Mouse (Mus musculus) inflammation-experienced regulatory T-cells, adult 6 months (primary cell): ENCODE measurements around the gene Cyb561a3. TPM values are rescaled to one million over a fixed set of nuclear protein-coding genes. Genes with fewer than 3 reads are reported as not detected.
A peak's percentile ranks its signal among the peaks of the same experiment; 100 is the strongest.
"Not testable (repeated sequence)": the region's sequence is repeated elsewhere in the genome, so short reads cannot be mapped to it uniquely, and the experiment has no call there.

ENCODE experiments used
- ATAC-seq: one replicate; pipeline ENCODE4 v1.8.0; 2017
- polyA plus RNA-seq, 3 experiments: library from polyadenylated mRNA; unstranded; fragments of 100-300 nt; shearing (Covaris generic); gene quantifications; one replicate each; pipeline ENCODE4 v1.2.1; 2017

The Cyb561a3 gene
- polyA plus RNA-seq: 10 to 100 TPM; 31.7 to 42.7 (median 34.1) TPM

- peak; percentile 90 for ATAC-seq
These were observed at the start of gene Cyb561a3, which contains the start of gene Tmem138 for GRCm38 (mm10) chr19:10576690-10577561. Gene Cyb561a3 (plus strand): TSS chr19:10577172. Gene Tmem138 (minus strand): TSS chr19:10577362.

- ATAC-seq: no peak
These were observed 46.9 kb upstream of the Cyb561a3 start for GRCm38 (mm10) chr19:10530082-10530481.

- ATAC-seq: no peak
These were observed 37.5 kb upstream of the Cyb561a3 start for GRCm38 (mm10) chr19:10539454-10539853.

GRCm38 (mm10) chr19:10555624-10556510 lies 21.1 kb upstream of the Cyb561a3 start, which contains the start of gene Tmem216:
Gene Tmem216 (minus strand): TSS chr19:10556238.
- ATAC-seq: peak; percentile 99

GRCm38 (mm10) chr19:10557001-10557400 lies 20.0 kb upstream of the Cyb561a3 start:
- no peak for ATAC-seq

- no peak for ATAC-seq
These were observed 19.5 kb upstream of the Cyb561a3 start for GRCm38 (mm10) chr19:10557430-10557829.

- not testable (repeated sequence) for ATAC-seq
These were observed 19.1 kb upstream of the Cyb561a3 start for GRCm38 (mm10) chr19:10557837-10558375.

GRCm38 (mm10) chr19:10560108-10560507 lies 16.9 kb upstream of the Cyb561a3 start:
- no peak for ATAC-seq

- no peak for ATAC-seq
These were observed 15.2 kb upstream of the Cyb561a3 start for GRCm38 (mm10) chr19:10561558-10562314.

GRCm38 (mm10) chr19:10562351-10562750 lies 14.6 kb upstream of the Cyb561a3 start:
- ATAC-seq: no peak

- no peak for ATAC-seq
These were observed 12.7 kb upstream of the Cyb561a3 start for GRCm38 (mm10) chr19:10564278-10564677.

- no peak for ATAC-seq
These were observed 11.8 kb upstream of the Cyb561a3 start for GRCm38 (mm10) chr19:10565217-10565616.

- ATAC-seq: no peak
These were observed 7.3 kb upstream of the Cyb561a3 start for GRCm38 (mm10) chr19:10569627-10570026.

- no peak for ATAC-seq
These were observed 3.1 kb downstream of the Cyb561a3 start for GRCm38 (mm10) chr19:10580102-10580501.

GRCm38 (mm10) chr19:10580761-10581160 lies 3.8 kb downstream of the Cyb561a3 start:
- ATAC-seq: no peak

GRCm38 (mm10) chr19:10581984-10582383 lies 5.0 kb downstream of the Cyb561a3 start:
- no peak for ATAC-seq

- no peak for ATAC-seq
These were observed 6.7 kb downstream of the Cyb561a3 start for GRCm38 (mm10) chr19:10583550-10584146.

- ATAC-seq: no peak
These were observed 8.1 kb downstream of the Cyb561a3 start for GRCm38 (mm10) chr19:10585112-10585511.

- no peak for ATAC-seq
These were observed 10.3 kb downstream of the Cyb561a3 start for GRCm38 (mm10) chr19:10587231-10587630.

GRCm38 (mm10) chr19:10589127-10589857 lies 12.3 kb downstream of the Cyb561a3 start:
- no peak for ATAC-seq

GRCm38 (mm10) chr19:10590301-10590700 lies 13.3 kb downstream of the Cyb561a3 start:
- no peak for ATAC-seq
